Mouse (Mus musculus): ENCODE measurements around the gene Psmb9.
"Not testable (repeated sequence)": the region's sequence is repeated elsewhere in the genome, so short reads cannot be mapped to it uniquely, and the experiment has no call there.

Psmb9 gene

DNA sequence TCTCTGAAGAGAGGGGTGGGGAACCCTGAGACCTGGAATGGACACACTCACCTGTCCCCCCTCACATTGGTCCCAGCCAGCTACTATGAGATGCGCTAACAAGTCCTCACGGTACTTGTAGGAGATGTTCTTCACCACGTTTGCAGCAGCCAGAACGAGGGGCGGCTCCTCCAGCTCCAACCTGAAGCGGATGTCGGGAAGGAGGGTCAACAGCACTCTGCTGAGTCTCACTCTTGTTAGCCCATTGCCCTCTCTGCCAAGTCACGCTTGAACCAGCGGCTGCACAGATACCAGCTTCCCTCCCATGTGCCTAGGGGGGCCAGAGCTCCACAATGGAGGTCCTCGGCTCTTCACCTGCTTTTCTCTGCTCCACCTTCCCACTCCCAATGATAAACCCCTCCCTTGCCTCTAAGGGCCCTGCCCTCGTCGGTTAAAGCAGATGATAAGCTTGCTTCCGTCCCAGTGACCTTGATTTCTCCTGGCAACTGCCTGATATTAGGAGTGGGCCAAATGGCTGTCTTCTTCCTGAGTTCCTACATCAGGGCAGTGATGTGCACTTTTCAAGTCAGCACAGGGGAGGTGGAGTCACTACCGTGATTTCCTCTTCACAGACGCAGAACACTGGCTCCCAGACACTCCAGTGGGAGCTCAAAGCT is 3.9 kb downstream of the Psmb9 start:
- DNase-seq (ENCODE audit: low spot score) = no peak

DNA sequence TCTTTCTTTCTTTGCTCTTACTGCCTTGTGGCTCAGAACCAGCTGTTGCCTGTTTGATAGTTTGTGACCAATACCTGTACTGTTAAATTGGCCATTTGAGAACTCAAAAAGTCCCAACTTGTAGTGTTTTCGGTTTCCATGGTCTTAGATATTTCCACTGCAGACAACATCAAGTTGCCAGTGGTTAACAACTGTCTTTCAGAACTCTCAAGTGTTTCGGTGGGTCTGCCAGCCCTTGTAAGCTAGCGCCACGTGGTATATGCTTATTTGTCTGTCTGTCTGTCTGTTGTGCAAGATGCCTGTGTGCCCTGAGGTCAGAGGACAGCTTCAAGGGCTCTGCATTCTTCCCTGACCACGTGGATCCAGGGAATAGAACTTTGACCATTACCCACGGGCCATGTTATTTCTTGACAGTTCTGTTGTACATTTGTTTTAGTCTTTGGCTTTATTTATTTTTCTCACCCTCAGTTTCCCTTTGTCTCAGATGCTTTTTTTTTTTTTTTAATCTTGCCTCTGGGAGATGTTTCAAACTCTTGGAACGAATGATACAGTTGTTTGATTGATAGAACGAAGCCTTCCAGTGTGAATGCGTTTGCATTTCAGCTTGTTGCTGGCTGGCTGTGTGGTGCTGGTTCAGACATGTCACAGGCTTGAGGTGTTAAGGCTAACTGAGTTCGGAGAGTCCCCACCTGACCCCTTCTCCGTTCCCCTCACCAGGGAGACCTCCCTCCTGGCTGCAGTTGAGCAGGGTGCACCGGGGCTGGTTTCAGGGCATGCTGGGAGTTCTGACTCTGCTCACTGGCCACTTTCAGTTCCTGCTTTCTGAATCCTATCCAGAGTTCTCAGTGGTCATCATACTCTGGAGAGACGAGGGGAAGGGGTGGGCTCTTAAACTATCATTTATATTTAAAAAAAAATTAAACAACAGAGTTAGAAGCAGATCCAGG is 7.4 kb downstream of the Psmb9 start:
- DNase-seq (ENCODE audit: low spot score) = no peak

DNA sequence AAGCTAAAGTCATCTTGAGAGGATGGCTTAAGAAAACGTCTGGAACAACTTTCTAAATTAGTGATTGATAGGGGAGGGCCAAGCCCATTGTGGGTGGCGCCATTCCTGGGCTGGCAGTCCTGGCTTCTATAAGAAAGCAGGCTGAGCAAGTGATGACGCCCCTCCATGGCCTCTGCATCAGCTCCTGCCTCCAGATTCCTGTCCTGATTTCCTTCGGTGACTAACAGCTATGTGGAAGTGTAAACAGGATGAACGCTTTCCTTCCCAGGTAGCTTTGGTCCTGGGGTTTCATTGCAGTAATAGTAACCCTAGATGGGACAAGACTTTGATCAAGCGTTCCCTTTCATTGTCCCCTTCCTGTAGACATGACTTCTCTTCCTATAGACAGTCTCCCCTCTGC is 8.5 kb downstream of the Psmb9 start:
- no peak for DNase-seq (ENCODE audit: low spot score)

DNA sequence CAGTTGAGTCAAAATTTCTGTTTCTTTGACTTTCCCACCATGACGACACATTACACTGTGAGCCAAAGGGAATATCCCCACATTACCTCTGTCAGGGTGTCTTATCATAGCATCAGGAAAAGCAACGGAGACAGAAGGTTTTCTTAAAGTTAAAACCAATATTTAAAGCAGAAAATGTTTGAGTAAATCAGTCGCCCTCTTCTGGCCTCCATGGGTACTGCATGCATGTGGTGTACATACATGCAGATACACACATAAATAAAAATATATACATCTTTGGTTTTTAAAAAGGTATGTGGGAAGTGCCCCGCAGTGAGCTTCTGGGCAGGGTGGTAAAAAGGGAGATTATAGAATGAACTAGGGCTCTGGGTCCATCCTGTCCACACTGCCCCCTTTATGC is 10.4 kb downstream of the Psmb9 start:
- DNase-seq (ENCODE audit: low spot score) = no peak

DNA sequence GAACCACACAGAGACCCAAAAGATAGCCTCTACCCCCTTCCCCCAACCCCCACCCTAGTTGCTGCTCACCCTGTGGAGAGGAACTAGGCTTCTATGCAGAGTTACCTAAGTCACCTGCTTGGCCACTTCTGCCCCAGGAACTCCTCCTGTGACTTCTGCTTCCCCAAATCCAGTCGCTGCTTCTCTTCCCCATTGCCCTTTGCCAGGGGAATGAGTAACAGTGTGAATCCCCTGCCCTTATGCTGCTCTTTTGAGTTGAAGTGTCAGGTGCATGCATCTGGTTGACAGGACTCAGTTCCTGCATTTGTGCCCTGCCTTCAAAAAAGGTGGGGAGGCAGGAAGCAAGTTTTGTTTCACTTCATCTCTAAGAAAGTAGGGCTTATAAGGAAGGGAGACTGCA is 13.5 kb downstream of the Psmb9 start:
- DNase-seq (ENCODE audit: low spot score) = no peak

DNA sequence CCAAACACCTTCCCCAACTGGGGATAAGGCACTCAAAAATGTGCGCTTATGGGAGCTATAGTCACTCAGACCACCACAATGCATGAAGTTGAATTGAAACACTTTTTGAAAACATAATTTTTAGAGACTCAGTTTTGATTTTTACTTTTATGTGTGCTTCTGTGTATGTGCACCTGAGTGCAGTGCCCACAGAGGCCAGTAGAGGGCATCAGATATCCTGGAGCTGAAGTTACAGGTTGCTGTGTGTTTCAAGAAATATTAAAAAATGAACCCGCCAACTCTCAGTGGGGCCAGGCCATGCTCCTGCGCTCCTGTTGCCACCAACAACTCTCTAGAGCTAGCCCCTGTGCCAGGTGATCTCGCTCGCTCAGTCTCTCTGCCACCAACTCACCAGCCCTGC is 15.0 kb downstream of the Psmb9 start:
- no peak for DNase-seq (ENCODE audit: low spot score)

DNA sequence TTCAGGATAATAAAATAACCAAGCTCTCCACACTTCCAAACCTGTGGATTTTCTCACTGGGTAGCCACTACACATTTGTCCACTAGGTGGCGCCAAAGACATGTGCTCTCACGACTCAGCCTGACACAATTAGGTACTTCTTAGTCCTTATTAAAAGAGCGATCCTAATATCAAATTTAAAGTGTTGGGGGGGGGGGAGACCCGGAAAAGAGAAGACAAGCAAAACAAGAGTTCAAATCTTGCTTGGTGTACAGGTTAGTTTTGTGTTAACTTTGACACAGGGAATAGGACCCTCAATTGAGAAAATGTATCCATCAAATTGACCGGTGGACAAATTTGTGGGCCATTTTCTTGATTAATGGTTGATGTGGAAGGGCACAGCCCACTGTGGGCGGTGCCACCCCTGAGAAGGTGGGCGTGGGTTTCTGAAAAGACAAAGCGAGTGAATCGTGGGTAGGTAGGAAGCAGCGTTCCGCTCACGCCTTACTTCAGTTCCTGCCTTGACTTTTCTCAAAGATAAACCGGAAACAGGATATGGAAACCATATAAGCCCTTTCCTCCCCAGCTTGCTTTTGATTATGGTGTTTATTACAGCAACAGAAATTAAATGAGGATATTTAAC is 16.6 kb downstream of the Psmb9 start:
- DNase-seq (ENCODE audit: low spot score) = peak; percentile 84

DNA sequence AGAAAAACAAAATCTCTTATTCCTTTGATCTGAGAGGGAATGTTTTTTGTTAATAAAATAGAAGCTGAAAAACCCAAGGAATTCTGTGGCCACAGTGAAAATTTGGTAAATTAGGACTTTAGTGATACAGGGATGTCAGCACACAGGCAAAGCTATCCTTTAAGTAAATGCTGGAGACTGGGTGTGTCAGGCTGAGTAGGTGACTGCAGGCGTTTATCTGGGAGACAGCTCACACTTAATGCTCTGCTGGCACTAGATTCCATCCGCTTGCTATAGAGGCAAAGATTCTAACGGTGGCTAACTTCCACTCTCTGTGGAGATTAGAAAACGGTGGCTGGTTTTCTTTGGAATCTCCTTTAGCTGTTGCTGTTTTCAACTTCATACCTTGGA is 17.1 kb downstream of the Psmb9 start:
- no peak for DNase-seq (ENCODE audit: low spot score)

DNA sequence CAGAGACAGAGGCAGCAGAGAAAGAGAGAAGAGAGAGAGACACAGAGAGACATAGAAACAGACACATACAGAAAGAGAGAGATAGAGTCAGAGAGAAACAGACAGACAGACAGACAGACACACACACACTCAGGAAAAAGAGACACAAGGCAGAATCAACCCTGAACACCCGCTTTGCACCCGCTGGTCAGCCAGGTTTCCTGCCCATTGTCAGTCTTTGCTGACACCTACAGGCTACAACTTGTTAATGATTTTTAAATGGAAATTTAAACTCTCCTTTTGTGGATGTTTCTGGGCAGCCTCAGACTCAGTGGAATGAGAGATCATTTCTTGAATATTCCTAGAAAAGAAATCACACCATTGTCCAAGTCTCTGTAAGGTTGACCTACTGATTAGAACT is 18.3 kb downstream of the Psmb9 start:
- DNase-seq (ENCODE audit: low spot score) = peak; percentile 13

DNA sequence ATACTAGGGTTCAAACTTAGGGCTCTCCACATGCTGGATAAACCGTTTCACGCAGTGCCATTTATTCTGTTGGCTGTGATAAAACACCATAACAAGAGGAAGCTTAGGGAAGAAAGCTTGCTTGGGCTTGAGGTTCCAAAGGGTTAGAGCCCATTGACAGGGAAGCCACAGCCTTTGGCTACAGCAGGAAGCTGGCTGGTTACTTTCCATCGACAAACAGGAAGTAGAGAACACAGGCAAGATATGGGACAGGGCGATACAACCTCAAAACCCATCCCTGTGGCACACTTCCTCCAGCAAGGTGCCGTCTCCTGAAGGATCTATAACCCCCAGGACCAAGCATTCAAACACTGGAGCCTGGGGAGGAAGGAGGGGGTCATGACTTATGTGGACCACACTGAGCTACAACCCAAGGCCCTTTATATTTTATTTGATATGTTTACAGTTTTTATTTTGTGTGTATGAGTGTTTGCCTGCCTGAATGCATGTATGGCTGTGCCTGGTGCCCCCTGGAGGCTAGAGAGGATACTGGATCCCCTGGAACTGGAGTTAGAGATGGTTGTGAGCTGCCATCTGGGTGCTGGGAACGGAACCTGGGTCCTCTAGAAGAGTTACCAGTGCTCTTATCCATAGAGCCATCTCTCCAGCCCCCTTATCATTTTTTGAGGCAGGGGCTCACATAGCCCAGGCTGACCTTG is 22.4 kb downstream of the Psmb9 start:
- no peak for DNase-seq (ENCODE audit: low spot score)

DNA sequence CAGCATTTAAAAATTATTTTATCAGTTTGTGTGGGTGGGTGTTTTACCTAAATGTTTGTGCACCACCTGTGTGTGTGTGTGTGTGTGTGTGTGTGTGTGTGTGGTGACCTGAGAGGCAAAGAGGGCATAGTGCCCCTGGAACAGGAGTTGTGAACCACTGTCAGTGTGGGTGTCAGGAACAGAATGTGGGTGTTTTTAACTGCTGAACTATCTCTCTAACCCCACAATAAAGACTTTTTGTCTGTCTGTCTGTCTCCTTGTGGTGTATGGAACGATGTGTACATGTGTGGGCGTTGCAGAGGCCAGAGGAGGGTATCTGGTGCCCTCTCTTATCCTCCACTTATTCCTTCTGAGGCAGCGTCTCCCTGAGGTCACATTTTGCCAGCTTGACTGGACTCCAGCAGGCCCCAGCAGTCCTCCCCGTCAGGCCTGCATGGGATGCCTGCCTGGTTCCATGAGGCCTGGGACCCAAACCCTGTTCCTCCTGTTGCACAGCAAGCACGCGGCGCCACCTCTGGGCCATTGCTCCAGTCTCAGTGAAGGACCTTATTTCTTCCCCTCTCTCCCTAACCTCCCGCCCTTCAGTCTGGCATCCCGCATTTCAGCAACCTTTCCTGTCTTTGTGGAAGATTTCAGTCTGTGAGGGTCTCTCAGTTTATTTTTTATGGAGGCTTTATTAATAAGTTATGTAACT is 23.2 kb downstream of the Psmb9 start:
- DNase-seq (ENCODE audit: low spot score) = no peak

DNA sequence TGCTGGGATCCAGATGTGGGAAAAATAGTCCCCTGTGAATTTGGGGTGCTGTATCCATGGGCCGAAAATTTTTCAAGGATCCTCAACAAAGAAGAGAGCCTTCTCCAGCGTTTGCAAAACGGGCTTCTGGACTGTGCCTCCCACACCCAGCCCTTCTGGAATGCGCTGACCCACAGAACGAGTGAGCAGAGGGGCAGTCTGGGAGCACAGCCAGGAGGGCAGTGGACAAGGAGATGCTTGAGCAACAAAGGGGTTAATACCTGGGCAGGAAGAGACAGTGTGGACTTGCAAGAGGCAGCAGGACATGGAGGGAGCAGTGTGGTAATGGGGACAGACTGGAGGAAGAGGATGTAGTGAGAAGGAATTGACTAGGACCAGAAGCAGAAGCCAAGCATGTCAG is 32.0 kb downstream of the Psmb9 start:
- no peak for DNase-seq (ENCODE audit: low spot score)

DNA sequence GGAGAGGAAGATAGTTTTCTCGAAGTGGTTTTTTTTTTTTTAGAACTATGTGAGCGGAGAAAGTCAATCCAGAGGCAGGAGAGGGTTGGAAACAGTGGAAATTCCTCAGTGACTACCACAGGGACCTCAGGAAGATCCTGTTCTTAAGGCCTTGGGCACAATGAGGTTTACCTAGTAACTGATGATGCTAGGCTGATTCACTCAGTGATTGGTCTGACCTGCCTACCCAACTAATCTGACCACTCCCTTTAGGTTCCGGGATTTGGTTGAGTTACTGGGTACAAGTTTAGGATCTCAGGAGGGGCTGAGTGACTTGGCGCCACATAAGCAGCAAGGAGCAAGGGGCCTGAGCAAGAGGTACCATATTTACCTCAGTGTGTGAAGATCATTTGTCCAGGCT is 34.6 kb downstream of the Psmb9 start, which contains the start of gene H2-DMb1:
H2-DMb1 (plus strand) TSS at position 150 of the 400 bp plus-strand sequence.
- DNase-seq (ENCODE audit: low spot score) = peak; percentile 53

DNA sequence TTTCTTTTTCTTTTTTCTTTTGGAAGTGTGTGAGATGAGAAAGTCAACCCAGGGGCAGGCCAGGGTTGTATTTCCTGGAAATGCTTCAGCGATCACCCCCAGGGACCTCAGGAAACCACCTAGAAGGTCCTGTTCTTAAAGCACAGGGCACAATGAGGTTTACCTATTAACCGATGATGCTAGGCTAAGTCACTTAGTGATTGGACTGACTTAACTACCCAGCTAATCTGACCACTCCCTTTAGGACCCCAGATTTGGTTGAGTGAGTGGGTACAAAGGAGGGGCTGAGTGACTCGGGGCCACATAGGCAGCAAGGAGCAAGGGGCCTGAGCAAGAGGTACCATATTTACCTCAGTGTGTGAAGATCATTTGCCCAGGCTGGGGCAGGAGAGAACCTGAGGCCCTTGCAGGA is 42.6 kb downstream of the Psmb9 start:
- no peak for DNase-seq (ENCODE audit: low spot score)

DNA sequence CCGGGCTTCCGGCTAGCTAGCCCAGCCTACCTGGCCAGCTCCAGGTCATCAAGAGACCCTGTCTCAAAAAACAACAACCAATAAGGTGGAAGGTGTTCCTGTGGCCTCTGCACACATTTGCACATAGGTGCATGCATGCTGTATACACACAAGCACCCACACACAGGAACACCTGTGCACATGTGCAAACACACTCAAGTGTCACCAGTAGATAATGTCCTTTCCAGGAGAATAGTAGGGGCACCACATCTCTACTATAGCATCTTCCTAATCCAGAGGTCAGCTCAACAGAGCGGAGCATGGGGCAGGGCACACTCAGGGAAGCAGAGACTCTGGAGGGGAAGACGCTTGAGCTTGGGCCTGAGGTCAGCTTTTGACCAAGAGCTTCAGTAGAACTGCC is 43.3 kb downstream of the Psmb9 start:
- DNase-seq (ENCODE audit: low spot score) = not testable (repeated sequence)

DNA sequence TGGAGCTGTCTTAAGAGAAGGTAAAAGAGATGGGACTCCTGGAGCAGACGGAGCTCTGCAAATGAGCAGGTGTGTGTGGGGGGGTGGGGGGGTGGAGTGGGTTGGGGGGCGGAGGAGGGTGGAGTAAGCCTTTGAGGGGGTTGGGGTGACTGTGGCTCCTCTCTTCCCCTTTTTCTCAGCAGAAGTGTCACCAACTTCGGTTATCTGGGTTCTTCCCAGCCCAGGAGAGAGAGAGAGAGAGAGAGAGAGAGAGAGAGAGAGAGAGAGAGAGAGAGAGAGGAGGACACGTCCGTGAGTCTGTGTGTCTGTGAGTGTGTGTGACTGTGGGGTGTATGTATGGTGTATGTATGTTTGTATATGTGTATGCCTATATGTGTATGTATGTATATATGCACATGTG is 44.1 kb downstream of the Psmb9 start:
- DNase-seq (ENCODE audit: low spot score) = no peak

DNA sequence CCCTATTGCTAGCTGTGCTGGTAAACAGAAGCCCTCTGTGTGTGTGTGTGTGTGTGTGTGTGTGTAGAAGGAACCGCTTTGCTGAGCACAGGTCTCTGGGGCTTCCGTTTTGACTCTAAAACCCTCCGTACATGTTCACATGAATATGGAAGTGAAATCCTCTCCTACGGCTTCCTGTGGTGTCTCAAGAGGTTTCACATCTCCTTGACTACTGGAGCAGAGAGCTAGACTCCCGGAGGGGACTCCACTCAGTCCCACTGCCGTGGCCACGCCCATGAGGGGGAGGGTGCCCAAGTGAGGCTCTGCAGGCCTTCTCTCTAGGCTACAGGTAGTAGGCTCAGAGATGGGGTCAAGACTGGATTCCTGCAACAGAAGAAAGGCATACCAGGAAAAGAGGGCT is 44.5 kb downstream of the Psmb9 start, which contains the start of gene H2-DMb2:
H2-DMb2 (plus strand) TSS at position 275 of the 400 bp plus-strand sequence.
- DNase-seq (ENCODE audit: low spot score) = no peak

DNA sequence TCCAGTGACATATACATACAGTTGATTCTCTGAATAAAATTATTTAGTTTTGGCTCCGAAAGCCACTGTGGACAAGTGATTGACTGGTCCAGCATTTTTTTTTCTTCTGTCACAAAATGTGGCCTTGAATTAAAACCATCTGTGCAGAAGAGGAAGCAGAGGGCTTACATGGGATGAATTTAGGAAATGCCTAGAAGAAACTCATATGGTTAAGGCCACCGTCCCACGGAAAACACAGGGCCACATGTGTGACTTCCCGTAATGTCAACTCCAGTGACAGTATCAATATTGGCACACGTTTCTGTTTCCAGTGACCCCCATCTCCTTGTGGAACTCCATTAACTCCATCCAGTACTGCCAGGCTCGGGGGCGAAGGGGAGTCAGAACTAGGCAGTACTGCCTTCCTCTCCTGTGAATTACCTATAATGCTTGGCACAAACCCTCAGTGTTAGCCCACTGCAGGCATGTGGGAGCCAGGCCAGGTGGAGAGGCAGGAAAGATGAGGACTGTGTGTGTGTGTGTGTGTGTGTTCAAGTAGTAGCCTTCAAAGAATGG is 45.0 kb downstream of the Psmb9 start:
- no peak for DNase-seq (ENCODE audit: low spot score)

DNA sequence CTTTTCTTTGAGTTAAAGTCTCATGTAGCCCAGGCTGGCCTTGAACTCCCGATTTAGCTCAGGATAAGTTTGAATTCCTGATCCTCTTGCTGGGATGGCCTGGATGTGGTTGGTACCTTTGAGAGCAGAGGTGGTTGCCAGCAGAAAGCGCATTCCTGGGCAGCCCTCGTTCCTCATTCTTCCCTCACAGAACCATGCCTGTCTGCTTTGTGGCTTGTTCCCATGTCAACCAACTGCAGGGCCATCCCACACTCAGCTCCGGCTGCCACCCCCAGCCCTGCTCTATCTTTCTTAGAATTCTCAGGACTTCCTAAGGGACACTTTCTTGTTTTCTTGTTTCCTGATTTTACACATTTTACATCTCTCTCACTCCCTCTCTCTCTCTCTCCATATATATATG is 46.1 kb downstream of the Psmb9 start:
- DNase-seq (ENCODE audit: low spot score) = no peak

DNA sequence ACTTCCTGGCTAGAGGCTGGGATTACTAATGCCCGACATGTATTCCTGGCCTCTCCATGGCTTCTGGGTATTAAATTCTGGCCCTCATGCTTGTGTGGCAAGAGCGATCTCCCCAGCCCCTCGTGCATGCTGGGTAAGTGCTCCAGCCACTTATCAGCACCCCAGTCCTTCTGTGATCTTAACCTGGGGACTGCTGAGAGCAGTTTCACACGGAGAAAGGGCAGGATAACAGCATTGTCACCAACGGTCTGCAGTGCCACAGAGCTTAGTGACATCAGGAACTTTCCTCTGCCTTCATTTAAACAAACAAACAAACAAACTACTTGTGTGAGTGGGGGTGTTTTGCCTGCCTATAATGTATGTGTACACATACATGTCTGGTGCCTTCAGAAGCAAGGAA is 47.3 kb downstream of the Psmb9 start:
- DNase-seq (ENCODE audit: low spot score) = no peak

DNA sequence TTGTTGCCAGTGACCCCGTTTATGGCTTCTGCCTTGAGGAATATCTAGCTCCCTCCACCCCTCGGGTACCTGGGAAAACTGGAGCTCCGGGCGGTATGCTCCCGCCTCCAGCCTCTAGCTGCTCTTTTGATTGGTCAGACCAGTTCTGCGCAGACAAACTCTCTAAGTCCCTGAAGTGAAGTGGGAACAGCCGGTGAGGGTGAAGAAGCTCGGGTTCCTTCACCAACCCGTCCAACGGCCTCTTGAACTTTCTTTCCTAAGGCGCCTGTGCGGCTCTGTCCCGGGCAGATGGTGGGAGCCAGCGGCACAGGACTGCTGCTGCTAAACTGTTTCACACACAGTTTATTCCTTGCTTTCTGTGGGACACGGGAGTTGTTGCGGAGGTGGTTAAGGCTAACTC is 48.1 kb downstream of the Psmb9 start:
- DNase-seq (ENCODE audit: low spot score) = no peak
